Mouse (Mus musculus) liver, embryonic 13.5 days (tissue): Measurements from ENCODE around the gene Tmcc3. TPM values are rescaled to one million over a fixed set of nuclear protein-coding genes. Genes with fewer than 3 reads are reported as not detected.

Experiments
- ATAC-seq: fragments of 200-750 bp; cut with Nextera tagmentation; 2 replicates; pipeline ENCODE4 v1.8.0; 2017; ENCODE audit warnings: low read depth, mild to moderate bottlenecking, moderate number of reproducible peaks, moderate library complexity
- DNase-seq: peaks from one replicate; pipeline ENCODE4 v3.0.0; 2022
- H3K27ac ChIP-seq: fragments of 300-500 bp; sonication (generic); 2 replicates; pipeline ENCODE4 v1.5.1; 2015; ENCODE audit warnings: moderate library complexity, mild to moderate bottlenecking, inconsistent platforms
- H3K27me3 ChIP-seq: fragments of 300-500 bp; sonication (generic); 2 replicates; pipeline ENCODE4 v1.6.1; 2015; ENCODE audit warnings: mild to moderate bottlenecking, inconsistent platforms
- H3K36me3 ChIP-seq: fragments of 300-500 bp; sonication (generic); 2 replicates; pipeline ENCODE4 v1.6.1; 2015; ENCODE audit warnings: mild to moderate bottlenecking, inconsistent platforms
- H3K4me1 ChIP-seq: fragments of 300-500 bp; sonication (generic); replicated peaks from 2 replicates; pipeline ENCODE4 v1.6.1; 2015; ENCODE audit warnings: inconsistent platforms
- H3K4me2 ChIP-seq: fragments of 300-500 bp; sonication (generic); 2 replicates; pipeline ENCODE4 v1.6.1; 2015; ENCODE audit warnings: inconsistent platforms, mild to moderate bottlenecking, moderate library complexity
- H3K4me3 ChIP-seq: fragments of 300-500 bp; sonication (generic); replicated peaks from 2 replicates; pipeline ENCODE4 v1.5.1; 2015; ENCODE audit warnings: mild to moderate bottlenecking, inconsistent platforms
- H3K9ac ChIP-seq: fragments of 300-500 bp; sonication (generic); 2 replicates; pipeline ENCODE4 v1.6.1; 2015; ENCODE audit warnings: mild to moderate bottlenecking, inconsistent platforms
- H3K9me3 ChIP-seq: fragments of 300-500 bp; sonication (generic); replicated peaks from 2 replicates; pipeline ENCODE4 v1.6.1; 2016; ENCODE audit warnings: inconsistent platforms
- WGBS: fragments of 180-500 bp; shearing (Covaris S2); methylation state at CpG from one replicate; pipeline ENCODE4 v1.1.7; 2015; ENCODE audit not compliant: insufficient replicate concordance; 5-methylcytosine and 5-hydroxymethylcytosine counted together
- polyA plus RNA-seq: library from polyadenylated mRNA; unstranded; fragments of >200 nt; fragmentation: Nextera tagmentation; extraction: Ambion mirVana; gene quantifications from 2 replicates; pipeline ENCODE4 v1.2.1, GENCODE M21; 2015

The Tmcc3 gene
- polyA plus RNA-seq, 1 experiment from 2014 or later, result 2.6 TPM

- Histone ChIP-seq H3K36me3 (no peaks in the 10 kb centered on the region), H3K27ac (no peak overlapping the region), H3K27me3 (no peaks in the 10 kb centered on the region), H3K9me3 (no peaks in the 10 kb centered on the region), H3K4me1 (0 out of 2 replicates have a peak, but pooled peaks cover 5% of the 10 kb centered on the region), H3K4me2 (no peak overlapping the region), H3K9ac (no peak overlapping the region), H3K4me3 (no peak overlapping the region)
- ATAC-seq, result no peak
- DNase-seq, result no peak
- WGBS, result 33% methylated on average over 3 of the region's 3 CpGs
Observed at GRCm38 (mm10) chr10:94405456-94405855, 93.7 kb downstream of the Tmcc3 start.

- DNase-seq (no peak), ATAC-seq (no peak)
- no peaks in the 10 kb centered on the region for H3K36me3 ChIP-seq
- H3K4me2 ChIP-seq, result no peak overlapping the region
- H3K4me3 ChIP-seq, result no peak overlapping the region
- no peak overlapping the region for H3K9ac ChIP-seq
- 0 out of 2 replicates have a peak, but pooled peaks cover 5% of the 10 kb centered on the region for H3K4me1 ChIP-seq
- 83% methylated on average over 7 of the region's 7 CpGs for WGBS
- no peak overlapping the region for H3K27ac ChIP-seq
- no peaks in the 10 kb centered on the region for H3K9me3 ChIP-seq
- H3K27me3 ChIP-seq, result no peaks in the 10 kb centered on the region
Observed at GRCm38 (mm10) chr10:94406821-94407220, 95.1 kb downstream of the Tmcc3 start.

GRCm38 (mm10) chr10:94408356-94409146, 96.8 kb downstream of the Tmcc3 start:
- ATAC-seq, result no peak
- H3K9ac ChIP-seq, result no peak overlapping the region
- no peaks in the 10 kb centered on the region for H3K9me3 ChIP-seq
- 25% methylated on average over 22 of the region's 22 CpGs for WGBS
- H3K4me1 ChIP-seq, result 0 out of 2 replicates have a peak, but pooled peaks cover 5% of the 10 kb centered on the region
- H3K4me2 ChIP-seq, result peak overlapping the region; percentile 47
- DNase-seq, result peak; percentile 29
- no peaks in the 10 kb centered on the region for H3K36me3 ChIP-seq
- peak overlapping the region; percentile 27 for H3K4me3 ChIP-seq
- no peak overlapping the region for H3K27ac ChIP-seq
- no peaks in the 10 kb centered on the region for H3K27me3 ChIP-seq

GRCm38 (mm10) chr10:94409661-94410060, 97.9 kb downstream of the Tmcc3 start:
- no peak for DNase-seq
- Histone ChIP-seq H3K9me3 (no peaks in the 10 kb centered on the region), H3K4me1 (0 out of 2 replicates have a peak, but pooled peaks cover 5% of the 10 kb centered on the region), H3K27me3 (no peaks in the 10 kb centered on the region), H3K4me2 (no peak overlapping the region), H3K36me3 (no peaks in the 10 kb centered on the region), H3K4me3 (no peak overlapping the region), H3K27ac (no peak overlapping the region), H3K9ac (no peak overlapping the region)
- 63% methylated on average over 6 of the region's 6 CpGs for WGBS
- no peak for ATAC-seq

DNA sequence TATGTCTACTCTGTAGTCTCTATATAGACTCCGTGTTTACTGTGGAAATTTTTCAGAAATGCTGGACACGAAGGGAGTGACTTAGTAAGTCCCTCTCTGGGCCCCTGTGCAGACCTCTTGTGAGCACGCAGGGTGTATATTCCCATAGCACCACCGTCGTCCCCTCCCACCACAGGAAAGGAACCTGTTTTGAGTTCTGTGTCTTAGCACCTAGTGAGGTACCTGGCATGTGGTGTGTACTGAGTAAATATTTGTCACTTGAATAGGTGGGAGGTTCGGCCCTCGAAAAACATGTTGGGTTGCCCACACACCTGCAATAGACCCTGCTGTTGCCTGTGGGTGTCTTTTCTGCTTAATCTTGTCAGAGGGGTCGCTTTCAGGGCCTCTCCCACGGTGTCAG, 99.8 kb downstream of the Tmcc3 start:
- no peaks in the 10 kb centered on the region for H3K4me1 ChIP-seq
- H3K4me2 ChIP-seq, result no peak overlapping the region
- no peak overlapping the region for H3K27ac ChIP-seq
- no peaks in the 10 kb centered on the region for H3K9me3 ChIP-seq
- H3K4me3 ChIP-seq, result no peak overlapping the region
- H3K36me3 ChIP-seq, result no peaks in the 10 kb centered on the region
- DNase-seq (no peak), ATAC-seq (no peak)
- 0 out of 2 replicates have a peak, but pooled peaks cover under 1% of the 10 kb centered on the region for H3K27me3 ChIP-seq
- WGBS, result 71% methylated on average over 9 of the region's 9 CpGs
- H3K9ac ChIP-seq, result no peak overlapping the region

- DNase-seq (no peak), ATAC-seq (no peak)
- Histone ChIP-seq H3K9me3 (no peaks in the 10 kb centered on the region), H3K9ac (no peak overlapping the region), H3K36me3 (no peaks in the 10 kb centered on the region), H3K27me3 (0 out of 2 replicates have a peak, but pooled peaks cover 6% of the 10 kb centered on the region), H3K4me2 (no peak overlapping the region), H3K4me1 (no peaks in the 10 kb centered on the region), H3K27ac (no peak overlapping the region), H3K4me3 (no peak overlapping the region)
- 59% methylated on average over 8 of the region's 8 CpGs for WGBS
Observed at GRCm38 (mm10) chr10:94413770-94414651, 102.3 kb downstream of the Tmcc3 start.

GRCm38 (mm10) chr10:94415950-94416844, 104.4 kb downstream of the Tmcc3 start:
- 48% methylated on average over 22 of the region's 22 CpGs for WGBS
- Histone ChIP-seq H3K9ac (no peak overlapping the region), H3K27ac (no peak overlapping the region), H3K4me3 (no peak overlapping the region), H3K4me2 (no peak overlapping the region), H3K36me3 (no peaks in the 10 kb centered on the region), H3K4me1 (no peaks in the 10 kb centered on the region), H3K9me3 (no peaks in the 10 kb centered on the region), H3K27me3 (0 out of 2 replicates have a peak, but pooled peaks cover 6% of the 10 kb centered on the region)
- DNase-seq (no peak), ATAC-seq (no peak)

DNA sequence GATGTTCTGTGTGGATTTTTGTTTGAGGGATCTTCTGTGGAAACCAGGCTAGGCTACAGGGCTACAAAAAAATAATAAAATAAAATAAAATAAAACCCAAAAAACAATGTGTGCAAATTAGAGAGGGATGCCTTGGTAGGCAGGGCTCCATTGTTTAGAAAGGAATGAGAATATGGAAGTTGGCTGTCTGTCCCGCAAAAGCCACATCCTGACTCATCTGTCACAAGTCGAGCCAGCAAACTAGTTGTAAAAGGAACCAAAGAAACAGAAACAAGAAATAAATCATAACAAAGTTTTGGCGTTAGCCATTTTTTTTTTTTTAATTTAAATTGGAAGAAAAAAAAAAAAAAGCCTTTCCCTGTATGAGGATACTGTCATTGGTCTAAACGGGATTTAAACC, 105.9 kb downstream of the Tmcc3 start:
- Histone ChIP-seq H3K4me2 (no peak overlapping the region), H3K9ac (no peak overlapping the region), H3K9me3 (no peaks in the 10 kb centered on the region), H3K4me1 (no peaks in the 10 kb centered on the region), H3K27me3 (0 out of 2 replicates have a peak, but pooled peaks cover 6% of the 10 kb centered on the region), H3K27ac (no peak overlapping the region), H3K4me3 (no peak overlapping the region), H3K36me3 (no peaks in the 10 kb centered on the region)
- DNase-seq, result no peak
- 26% methylated on average over 4 of the region's 4 CpGs for WGBS
- ATAC-seq, result no peak

GRCm38 (mm10) chr10:94426000-94426920, 114.5 kb downstream of the Tmcc3 start:
- H3K9ac ChIP-seq, result no peak overlapping the region
- 30% methylated on average over 12 of the region's 12 CpGs for WGBS
- no peaks in the 10 kb centered on the region for H3K9me3 ChIP-seq
- no peak overlapping the region for H3K4me3 ChIP-seq
- ATAC-seq (peak; percentile 34; the same call in 1 of the 2 replicates), DNase-seq (peak; percentile 18)
- no peaks in the 10 kb centered on the region for H3K36me3 ChIP-seq
- no peak overlapping the region for H3K27ac ChIP-seq
- H3K27me3 ChIP-seq, result no peaks in the 10 kb centered on the region
- peak overlapping the region; percentile 38; the same call in 1 of the 2 replicates for H3K4me2 ChIP-seq
- no peaks in the 10 kb centered on the region; the same call in 1 of the 2 replicates for H3K4me1 ChIP-seq

DNA sequence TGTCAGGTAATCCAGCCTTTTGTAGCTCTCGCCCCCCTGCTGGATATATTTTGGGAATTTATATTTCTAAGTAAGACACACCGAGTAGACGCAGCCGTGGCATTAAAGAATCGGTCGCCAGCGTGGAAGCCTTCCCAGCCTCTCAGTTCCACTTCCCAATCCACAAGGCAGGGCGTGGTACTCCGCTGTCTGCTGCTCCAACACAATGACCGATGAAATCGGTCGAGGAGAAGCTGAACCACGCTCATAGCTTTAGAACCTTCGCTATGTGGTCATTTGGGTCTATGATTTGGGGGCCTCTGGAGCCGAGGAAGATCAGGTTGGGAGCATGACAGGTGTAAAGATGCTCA, 115.1 kb downstream of the Tmcc3 start:
- no peaks in the 10 kb centered on the region; the same call in 1 of the 2 replicates for H3K4me1 ChIP-seq
- H3K4me3 ChIP-seq, result no peak overlapping the region
- no peak overlapping the region for H3K9ac ChIP-seq
- no peak overlapping the region for H3K27ac ChIP-seq
- H3K9me3 ChIP-seq, result no peaks in the 10 kb centered on the region
- 73% methylated on average over 15 of the region's 15 CpGs for WGBS
- H3K36me3 ChIP-seq, result no peaks in the 10 kb centered on the region
- ATAC-seq (no peak), DNase-seq (no peak)
- no peaks in the 10 kb centered on the region for H3K27me3 ChIP-seq
- H3K4me2 ChIP-seq, result no peak overlapping the region
